Mouse (Mus musculus): Measurements from ENCODE around the gene Mef2c. TPM values are rescaled to one million over a fixed set of nuclear protein-coding genes. Genes with fewer than 3 reads are reported as not detected.

The Mef2c gene
- total RNA-seq, 2 experiments from 2014 or later, result 112 to 119 TPM

DNA sequence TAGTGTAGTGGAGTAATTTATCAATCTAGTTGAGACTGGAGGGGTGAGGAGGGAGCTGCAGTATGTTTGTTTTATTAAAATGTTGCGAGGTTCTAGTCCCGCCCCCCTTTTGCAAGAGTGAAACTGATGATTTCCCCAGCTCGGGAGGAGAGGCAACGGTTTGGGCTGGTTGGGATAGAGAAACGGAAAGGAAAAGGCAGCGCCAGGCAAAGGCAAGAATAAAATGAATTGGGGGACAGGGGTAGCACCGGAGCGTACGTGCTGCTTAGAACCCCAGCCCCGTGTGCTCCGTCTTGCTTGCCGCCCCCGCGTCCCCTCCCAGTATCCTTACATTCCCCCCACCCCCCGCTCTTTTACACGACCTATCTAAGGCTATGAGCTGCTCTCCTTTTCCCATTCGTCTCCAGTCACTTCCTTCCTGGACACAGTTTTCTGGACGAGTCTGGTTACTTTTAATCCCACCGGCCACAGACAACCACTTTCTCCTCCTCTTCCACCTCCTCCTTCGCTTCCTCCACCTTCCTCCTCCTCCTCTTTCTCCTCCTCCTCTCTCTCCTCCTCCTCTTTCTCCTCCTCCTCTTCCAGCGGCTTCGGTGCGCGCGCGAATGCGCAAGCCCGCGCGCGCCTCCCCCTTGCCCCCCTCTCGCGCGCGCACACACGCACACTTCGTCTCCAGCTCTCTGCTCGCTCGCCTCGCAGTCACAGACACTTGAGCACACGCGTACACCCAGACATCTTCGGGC is 20.5 kb downstream of the Mef2c start:
- DNase-seq (ENCODE audit: low spot score in 2 of 2), result peak; percentile 63 to 73

DNA sequence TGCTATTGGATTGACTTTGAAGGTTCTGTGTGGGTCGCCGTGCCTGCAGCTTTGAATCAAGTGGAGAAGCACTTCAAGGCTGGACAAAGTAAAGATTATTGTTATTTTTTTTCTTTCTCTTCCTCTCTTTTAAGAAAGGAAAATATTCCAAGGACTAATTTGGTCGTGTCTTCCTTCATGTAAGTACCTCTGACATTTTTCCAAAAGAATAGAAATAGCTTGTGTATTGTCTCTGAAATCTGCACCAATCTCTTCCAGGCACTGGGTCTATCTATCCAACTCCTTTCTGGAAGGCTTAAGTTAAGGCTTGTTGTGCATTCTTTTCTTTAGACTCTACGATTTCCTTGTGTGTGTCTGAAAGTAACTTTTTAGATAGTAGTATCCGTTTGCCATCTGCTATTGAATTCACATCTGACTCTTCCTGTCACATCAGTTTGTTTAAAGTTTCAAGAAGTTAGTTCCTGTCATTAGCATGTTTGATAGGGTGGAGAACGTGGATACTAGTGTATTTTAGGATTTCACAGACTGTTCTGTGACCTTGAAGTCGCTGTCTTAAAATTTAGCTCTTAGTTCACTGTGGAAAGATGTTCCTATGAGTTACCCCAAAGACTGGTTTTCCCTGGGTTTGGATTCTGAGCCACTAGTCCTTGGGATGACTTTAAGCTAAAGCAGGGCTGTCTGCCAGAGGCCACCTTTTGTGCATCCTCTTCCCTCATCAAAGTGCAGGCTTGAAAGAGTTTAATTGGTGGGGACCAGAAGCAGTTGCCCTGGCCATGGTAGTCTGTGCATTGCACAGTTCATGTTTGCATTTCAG is 21.3 kb downstream of the Mef2c start:
- DNase-seq (ENCODE audit: low spot score in 2 of 2), result no peak

DNA sequence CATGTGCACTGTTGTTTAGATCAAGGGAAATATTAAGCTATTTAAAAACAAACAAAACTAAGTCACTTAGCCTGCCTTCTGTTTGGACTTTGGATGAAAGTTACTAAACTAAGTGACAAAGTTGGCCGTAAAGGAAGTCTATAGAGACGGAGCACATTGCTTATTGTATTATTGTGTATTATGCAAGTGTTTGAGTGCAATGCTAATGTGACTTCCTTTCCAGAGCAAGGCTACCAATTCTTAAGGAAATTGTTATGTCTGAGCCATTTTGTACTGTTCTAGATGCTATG is 21.8 kb downstream of the Mef2c start:
- no peak for DNase-seq (ENCODE audit: low spot score in 2 of 2)

DNA sequence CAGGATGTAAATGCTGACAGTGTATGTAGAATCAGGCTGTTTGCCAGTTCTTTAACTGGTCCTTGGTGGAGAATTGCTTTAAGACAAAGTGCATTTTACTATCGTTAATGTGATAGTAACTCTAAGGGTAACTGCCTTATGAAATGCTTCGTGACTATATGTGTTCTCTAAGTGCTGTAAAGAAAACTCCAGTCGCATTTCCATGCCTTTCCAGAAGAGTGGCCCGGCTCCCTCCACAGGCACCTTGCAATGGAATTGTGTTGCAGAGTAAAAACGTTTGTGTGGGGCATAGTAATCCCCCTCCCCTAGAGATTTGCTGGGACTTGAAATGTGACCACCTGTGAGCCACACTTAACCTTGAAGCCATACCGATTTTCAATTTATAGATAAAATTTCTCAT is 22.2 kb downstream of the Mef2c start:
- DNase-seq (ENCODE audit: low spot score in 2 of 2), result no peak

DNA sequence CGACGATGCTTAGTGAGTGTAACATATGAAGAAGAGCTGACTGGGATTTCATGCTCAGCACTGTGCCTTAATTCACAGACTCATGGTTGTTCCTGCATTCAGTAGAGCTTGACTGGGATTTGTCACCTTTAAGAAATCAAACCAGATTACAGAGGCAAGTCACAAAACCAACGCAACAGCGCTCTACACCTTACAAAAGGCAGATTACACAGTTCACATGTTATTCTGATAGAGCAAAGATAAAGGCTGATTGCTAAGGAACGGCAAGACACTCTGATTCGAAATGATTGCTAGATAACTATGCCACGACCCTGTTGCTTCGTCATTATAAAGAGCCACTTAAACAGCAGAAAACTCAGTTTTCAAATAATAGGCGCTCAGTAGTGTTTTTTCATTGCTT is 24.1 kb downstream of the Mef2c start:
- DNase-seq (ENCODE audit: low spot score in 2 of 2), result no peak

DNA sequence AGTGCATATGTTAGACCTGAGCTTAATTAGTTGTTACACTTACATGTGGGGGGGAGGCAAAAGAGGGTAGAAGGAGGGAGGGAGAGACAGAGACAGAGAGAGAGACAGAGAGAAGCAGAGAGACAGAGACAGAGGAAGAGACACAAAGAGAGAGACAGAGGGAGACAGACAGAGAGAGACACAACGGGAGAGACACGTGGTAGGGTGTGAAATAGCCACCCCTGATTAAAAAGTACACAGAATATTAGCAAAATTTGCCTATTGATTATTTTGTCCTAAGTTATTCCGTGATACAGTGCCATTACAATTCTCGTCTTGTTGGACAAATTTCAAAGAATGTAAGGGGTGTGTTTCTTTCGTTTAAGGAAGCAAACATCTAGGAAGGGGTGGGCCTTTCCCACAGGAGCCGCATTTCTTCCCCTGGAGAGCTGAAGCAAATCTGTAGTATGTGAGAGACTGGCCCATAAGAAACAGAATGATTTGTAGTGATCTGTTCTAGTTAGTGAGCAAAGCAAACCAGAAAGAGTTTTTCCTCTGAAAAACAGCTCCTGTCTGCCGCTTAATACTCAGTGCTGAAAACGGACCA is 26.0 kb downstream of the Mef2c start:
- DNase-seq (ENCODE audit: low spot score in 2 of 2), result no peak

DNA sequence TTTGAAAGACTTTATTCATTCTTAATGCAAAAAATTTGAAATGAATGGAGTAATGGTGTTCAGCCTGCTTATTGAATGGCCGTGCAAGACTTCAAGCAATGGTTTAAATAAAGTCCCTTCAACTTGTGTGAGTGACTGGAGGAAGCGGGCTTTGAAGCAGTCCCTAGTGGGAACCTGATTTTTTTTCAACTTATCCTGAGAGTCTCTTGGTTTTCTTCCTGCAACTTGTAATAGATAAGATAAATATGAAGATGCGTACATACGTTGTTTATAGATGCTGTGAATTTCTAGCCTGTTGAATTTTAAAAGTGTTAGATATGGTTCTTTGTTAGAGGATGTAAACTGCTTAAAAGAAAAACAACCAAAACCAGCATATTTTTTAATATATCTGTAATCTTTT is 27.1 kb downstream of the Mef2c start:
- no peak for DNase-seq (ENCODE audit: low spot score in 2 of 2)

DNA sequence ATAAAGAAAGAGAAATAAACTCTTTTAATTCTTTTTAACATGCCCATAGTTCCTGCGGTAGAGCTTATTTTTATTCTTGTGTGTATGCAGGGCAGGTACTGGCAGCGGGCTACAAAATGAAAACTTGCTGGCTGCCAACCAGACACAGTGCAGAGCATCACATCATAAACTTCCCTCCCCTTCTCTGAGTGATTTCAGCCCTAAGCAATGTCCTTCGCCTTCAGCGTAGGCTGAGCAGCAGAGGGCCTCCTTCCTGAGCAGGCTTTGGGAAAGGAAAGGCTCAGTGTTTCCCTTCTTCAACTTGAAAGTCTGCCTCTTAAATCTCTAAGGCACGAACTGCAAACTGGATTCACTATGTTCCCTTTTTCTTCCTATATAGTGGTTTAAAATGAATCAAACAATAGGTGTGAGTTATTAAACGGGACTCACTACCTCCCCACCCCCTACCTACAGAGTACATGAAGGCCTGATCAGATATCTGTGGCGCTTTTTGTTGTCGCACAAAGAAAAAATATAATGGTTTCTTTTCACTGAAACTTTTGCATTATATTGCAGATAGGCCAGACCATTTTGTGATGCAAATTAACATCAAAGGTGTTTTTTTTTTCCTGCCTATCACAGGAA is 28.2 kb downstream of the Mef2c start:
- no peak for DNase-seq (ENCODE audit: low spot score in 2 of 2)

DNA sequence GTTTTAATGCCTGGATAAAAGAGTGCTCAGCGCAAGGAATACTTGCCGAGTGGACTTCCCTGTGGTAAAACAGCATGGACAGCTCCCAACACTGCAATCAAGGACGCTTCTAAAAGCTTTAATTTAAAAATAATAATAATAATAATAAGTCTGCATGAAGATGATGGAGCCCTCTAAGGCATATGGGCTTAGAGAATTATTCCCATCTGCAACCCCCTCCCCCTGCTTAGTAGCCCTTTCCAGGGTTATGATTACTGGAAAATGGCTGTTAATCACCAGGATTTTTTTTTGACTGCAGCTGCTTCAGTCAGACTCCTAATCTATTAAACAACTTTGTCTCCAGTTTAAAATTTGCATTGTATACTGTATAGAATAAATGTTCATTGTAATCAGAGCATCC is 32.5 kb downstream of the Mef2c start:
- DNase-seq (ENCODE audit: low spot score in 2 of 2), result no peak

DNA sequence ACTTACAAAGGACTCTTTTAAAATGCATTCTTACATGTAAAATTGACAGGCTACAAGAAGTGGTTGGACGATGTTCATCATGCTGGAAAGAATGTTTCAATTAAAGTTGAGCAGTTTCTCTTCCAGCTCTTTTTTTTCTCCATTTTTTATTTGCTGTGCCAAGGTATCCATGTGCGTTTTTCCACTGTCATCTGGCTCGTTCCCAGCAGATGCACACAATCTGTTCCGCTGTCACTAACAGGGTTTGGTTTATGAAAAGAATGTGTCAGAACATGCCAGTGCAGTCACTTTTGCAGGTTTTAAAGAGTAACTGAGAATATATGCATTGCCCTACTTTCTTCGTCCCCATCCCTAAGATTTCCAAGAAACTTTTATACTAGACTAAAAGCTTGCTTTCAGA is 33.3 kb downstream of the Mef2c start:
- peak; percentile 71 to 91 for DNase-seq (ENCODE audit: low spot score in 2 of 2)

DNA sequence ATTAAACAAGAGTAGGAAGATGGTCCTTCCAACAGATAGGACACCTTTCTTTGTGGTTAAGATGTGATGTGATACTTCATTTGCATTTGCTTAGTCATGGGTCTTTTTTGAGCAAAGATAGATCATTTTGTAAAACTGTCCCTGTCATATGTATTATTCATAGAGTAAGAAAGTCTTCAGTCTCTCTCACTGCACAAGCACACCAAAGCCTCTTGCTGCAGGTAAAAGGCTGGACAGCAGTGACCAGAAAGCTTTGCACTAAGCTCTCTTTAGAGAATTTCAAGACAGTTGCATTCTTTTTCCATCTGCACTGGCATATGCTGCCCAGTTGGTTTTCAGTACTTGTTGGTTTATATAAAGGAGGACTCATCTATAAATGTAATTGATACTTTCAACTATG is 36.1 kb downstream of the Mef2c start:
- no peak for DNase-seq (ENCODE audit: low spot score in 2 of 2)

DNA sequence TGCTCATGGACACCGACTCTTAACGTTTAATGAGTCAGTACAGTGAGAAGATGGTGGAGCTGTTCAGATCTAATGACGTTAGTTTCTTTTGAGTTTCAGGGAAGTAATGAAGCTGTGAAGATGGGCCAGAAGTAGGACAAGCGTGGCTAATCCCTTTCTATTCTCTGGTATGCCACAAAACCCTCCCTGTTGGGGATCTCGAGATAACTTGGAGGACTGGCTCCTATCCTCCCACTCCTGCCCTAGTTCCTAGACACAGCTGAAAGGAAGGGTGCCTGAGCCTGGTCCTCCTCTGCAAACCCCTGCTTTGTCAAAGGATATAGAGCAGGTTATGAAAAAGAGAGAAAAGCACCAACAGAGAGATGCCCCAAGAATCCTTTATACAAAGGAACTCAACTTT is 38.8 kb downstream of the Mef2c start:
- DNase-seq (ENCODE audit: low spot score in 2 of 2), result no peak

DNA sequence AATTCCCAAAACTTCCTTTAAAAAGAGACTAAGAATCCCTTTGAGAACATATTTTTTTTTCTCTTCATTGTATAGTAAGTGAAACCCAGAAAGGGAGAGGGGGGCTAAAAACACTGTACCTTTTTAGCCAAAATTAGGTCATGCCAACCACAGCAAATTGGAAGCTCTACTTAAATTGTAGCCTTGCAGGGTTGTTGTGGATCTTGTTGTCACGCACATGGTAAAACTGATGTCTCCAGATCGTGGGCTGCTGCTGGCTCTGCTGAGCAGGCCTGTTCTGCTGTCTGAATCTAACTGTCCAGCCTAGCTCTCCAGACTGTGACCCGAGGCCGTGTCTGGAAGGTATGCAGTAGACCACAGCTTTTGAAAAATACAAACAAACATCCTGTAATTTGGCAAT is 40.9 kb downstream of the Mef2c start:
- DNase-seq (ENCODE audit: low spot score in 2 of 2), result no peak

DNA sequence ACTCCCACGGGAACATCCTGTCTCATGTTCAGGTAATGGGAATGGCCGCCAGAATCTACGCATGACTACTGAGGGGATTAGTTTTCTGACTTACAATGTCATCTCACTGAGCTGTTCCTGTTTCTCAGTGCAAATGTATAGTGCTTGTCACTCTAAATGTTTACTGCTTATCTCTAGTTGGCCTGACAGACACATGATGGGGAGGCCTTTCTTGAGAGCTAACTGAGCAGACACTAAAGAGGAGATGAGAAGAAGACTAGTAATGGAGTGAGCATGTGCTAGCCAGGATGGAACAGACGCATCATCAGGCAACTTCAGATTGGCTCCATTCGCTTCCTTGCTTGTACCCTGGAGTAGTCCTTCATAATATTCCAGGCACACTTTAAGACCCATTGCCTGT is 43.0 kb downstream of the Mef2c start:
- no peak for DNase-seq (ENCODE audit: low spot score in 2 of 2)

DNA sequence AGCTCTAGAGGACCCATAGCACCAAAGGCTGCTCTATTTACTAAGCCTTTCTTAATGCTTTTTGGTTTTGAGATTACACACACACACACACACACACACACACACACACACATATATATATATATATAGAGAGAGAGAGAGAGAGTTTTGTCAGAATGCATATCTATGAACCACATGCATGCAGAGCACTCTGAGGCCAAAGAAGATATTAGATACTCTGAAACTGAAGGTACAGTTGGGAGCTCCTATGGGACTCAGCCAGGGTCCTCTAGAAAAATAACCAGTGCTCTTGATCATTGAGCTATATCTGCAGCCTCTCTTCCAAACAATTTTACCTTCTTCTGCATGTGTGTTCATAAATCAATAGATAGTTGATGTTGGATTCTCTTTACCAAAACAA is 47.4 kb downstream of the Mef2c start:
- DNase-seq (ENCODE audit: low spot score in 2 of 2), result no peak

DNA sequence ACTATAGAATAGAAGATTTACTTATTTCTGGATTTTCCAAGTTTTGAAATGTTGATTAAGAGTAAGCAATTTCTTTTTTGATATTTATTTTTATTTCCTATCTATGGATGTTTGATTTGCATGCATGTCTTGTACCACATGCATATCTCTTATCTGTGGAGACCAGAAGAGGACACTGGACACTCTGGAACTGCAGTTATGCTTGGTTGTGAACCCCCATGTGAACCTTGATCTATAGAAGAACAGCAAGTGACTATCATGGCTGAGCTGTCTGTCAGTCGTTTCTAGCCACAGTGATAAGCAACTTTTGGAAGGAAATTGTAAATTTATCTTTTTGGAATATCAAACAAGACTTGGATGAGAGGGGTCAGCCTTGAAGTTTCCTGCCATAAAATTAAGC is 48.2 kb downstream of the Mef2c start:
- no peak for DNase-seq (ENCODE audit: low spot score in 2 of 2)

DNA sequence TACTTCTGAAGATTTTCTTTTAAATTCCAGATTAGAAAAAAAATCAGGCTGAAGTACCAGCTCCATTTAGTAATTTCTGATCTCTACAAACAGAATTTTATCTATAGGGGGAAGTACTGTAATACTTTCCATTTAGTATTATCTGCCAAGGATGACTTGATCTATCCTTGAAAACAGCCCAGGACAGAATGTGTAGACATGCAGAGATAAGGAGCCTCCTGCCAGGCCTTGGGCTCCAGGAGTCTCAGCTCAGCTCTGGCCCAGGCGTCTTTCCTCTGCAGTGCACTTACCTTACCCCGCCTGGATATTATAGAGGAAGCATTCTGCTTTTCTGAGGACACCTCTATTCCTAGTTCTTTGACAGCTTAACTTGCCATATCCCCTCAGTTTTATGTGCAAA is 59.4 kb downstream of the Mef2c start:
- no peak for DNase-seq (ENCODE audit: low spot score in 2 of 2)

DNA sequence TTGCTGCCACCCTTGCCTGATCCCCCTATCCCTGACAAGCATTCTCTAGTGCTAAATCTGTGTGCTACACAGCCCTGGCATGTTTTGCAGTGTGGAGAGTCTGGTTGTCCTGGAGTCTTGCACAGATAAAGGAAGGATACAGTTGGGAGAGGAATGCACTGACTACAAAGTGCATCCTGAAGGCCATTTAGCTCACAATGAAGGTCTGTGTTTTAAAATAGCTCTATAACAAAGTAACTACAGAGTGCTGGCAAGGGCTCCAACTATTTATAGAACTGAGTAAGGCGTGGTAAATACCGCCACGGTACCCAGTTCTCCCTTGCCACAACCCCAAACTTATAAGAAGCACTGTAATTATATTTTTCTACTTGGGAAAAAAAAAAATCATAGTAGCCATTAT is 61.9 kb downstream of the Mef2c start:
- no peak for DNase-seq (ENCODE audit: low spot score in 2 of 2)

DNA sequence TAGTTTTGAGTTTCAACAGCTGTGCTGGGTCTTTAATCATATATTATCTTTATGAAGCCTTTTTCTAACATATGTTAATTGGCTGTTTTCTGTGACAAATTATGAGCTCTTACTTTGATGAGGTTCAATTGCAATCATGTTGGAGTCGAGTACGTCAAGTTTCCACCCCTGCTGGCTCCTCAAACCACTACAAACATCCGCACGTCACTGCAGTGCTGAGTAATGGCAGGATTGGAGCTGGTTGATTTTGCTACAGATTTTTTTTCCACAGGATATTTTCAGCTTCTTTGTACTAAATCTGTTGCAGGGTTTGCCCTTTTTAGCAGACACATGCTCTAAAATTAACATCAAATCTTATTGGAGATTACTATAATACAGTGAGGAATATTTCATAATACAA is 62.3 kb downstream of the Mef2c start:
- peak in 1 of 2 experiments; percentile 36 for DNase-seq (ENCODE audit: low spot score in 2 of 2)

DNA sequence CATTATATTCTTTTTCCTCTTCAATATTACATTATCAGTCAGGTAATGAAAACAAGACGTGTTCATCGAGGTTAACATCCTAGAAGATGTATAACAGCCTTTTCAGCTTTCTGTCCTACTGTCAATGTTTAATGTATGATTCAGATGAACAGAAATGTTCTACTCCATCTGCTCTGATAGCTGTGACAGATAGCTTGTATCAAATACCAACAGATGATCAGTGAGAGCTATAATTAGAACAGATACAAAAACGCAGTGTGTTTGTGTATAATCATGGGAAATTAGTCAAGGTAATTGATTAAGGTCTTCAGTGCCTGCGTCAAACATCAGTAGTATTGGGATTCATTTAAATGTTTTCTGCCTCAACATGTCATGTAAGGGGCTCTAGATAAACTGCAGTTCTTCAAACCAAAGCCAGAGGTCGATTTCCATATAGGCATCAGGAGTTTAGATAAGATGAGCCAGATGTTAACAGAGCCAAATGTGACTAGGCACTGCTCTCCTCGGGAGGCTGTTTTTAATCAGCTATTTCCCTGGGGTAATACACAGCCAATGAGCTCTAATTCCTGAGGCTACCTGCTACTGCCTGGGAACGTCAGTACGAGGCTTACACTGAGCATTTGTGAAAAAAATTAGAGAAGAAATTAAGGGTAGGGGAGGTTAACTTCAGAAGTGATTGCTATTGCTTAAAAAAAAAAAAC is 63.1 kb downstream of the Mef2c start:
- peak in 1 of 2 experiments; percentile 38 for DNase-seq (ENCODE audit: low spot score in 2 of 2)

DNA sequence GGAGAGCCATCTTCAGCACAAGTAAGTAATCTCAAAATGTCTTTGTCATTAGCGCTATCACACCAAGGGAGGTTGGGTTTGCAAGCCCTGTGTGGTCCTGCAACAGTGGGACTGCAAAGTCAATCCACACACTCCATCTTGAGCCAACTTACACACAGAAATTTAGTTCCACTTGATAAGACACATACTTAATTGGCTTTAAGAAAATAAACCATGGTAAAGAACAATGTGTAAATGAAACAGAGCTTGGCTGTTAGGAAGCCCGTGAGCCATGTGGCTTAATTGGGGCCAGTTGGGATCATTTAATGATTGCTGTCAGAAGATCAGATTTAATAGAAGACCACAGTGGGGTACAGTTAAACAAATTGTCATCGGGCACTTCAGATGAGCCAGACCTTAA is 63.8 kb downstream of the Mef2c start:
- no peak for DNase-seq (ENCODE audit: low spot score in 2 of 2)
